Comparison of ENCODE assay signal across 21 mouse cellular contexts in the genomic region with DNA sequence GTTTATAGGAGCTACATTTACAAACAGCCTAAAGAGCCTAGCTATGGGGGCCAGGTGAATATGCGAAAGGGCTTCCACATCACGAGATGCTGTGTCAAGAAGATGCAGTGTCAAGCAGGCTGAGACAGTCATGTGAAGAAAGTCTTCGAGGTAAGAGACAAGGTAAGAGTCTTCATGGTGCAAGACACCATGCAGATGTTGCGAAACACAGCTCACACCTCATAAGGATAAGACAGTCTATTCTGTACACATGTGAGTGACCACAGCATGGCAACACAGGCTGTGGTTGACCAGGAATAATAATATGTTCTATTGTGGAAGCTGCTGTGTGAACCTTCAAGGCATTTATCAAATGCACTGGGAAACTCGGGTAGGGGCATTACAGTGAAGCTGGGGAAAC.
A peak's percentile ranks its signal among the peaks of the same experiment; 100 is the strongest.
DNase-seq lines count a peak whose midpoint lies in the region; ATAC-seq lines count a peak whose summit lies in the region.
"Had no signal": no experiment of that assay in that cellular context is flagged by ENCODE, and none has a peak within 500 bp of the region (broad histone marks: within the 10 kb centered on the region; RNA-seq: fewer than 3 reads in every experiment).

No protein-coding gene starts in this region.

- no peaks in the 10 kb centered on the region for H3K9me3 ChIP-seq in heart, embryonic 11.5 days (replicated peaks; ENCODE audit: control insufficient read depth, low read length)
- H3K9me3 ChIP-seq: embryonic facial prominence, embryonic 10.5 days; embryonic facial prominence, embryonic 12.5 days; forebrain, embryonic 13.5 days; forebrain, embryonic 15.5 days had no signal

- WGBS in heart, embryonic 11.5 days (ENCODE audit: insufficient replicate concordance): 75% methylated on average over 5 of the region's 5 CpGs

- peak; percentile 14 for DNase-seq in 416B (ENCODE audit: low read depth)
- DNase-seq in Muller cell, postnatal 12 days (ENCODE audit: inconsistent ontology term): no peak
- DNase-seq: adrenal gland, adult 8-10 months; adrenal gland, postnatal 14 days; adrenal gland, postnatal 36 days; cerebellum, adult 11-12 months; cerebellum, adult 2 months; cerebellum, adult 9-10 months; cerebellum, postnatal 10 days; cerebellum, postnatal 25 days; forebrain, postnatal 0 days had no signal

- no peak overlapping the region for H3K9ac ChIP-seq in heart, embryonic 11.5 days (ENCODE audit: low read depth, low read length)
- H3K9ac ChIP-seq: embryonic facial prominence, embryonic 12.5 days; forebrain, embryonic 13.5 days; forebrain, embryonic 15.5 days; forebrain, postnatal 0 days had no signal

- H3K36me3 ChIP-seq in heart, embryonic 11.5 days (ENCODE audit: control insufficient read depth, insufficient read depth, low read length): no peaks in the 10 kb centered on the region
- H3K36me3 ChIP-seq: embryonic facial prominence, embryonic 10.5 days; embryonic facial prominence, embryonic 12.5 days; forebrain, embryonic 15.5 days; G1E had no signal

- no peaks in the 10 kb centered on the region for H3K27me3 ChIP-seq in heart, embryonic 11.5 days (ENCODE audit: control insufficient read depth, insufficient read depth, low read length)
- H3K27me3 ChIP-seq: embryonic facial prominence, embryonic 12.5 days; forebrain, embryonic 13.5 days; forebrain, embryonic 15.5 days had no signal

- H3K4me2 ChIP-seq in heart, embryonic 11.5 days: no peak overlapping the region
- H3K4me2 ChIP-seq: embryonic facial prominence, embryonic 12.5 days; forebrain, embryonic 13.5 days; forebrain, embryonic 15.5 days had no signal

- H3K4me1 ChIP-seq in heart, embryonic 11.5 days (ENCODE audit: control insufficient read depth, insufficient read depth, low read length): no peaks in the 10 kb centered on the region
- H3K4me1 ChIP-seq: embryonic facial prominence, embryonic 12.5 days; forebrain, embryonic 15.5 days had no signal

- no peak overlapping the region for H3K4me3 ChIP-seq in heart, embryonic 11.5 days (ENCODE audit: low read depth, low read length)
- H3K4me3 ChIP-seq: embryonic facial prominence, embryonic 10.5 days; embryonic facial prominence, embryonic 12.5 days; forebrain, embryonic 13.5 days; forebrain, embryonic 15.5 days had no signal

- 0 out of 2 replicates have a peak, but pooled peaks have one; percentile 25 for ATAC-seq in granulocyte monocyte progenitor cell, adult 5-6 weeks (replicated peaks; ENCODE audit: poor library complexity, severe bottlenecking)
- 0 out of 2 replicates have a peak, but pooled peaks have one; percentile 23 for ATAC-seq in megakaryocyte progenitor cell, adult 5-6 weeks (replicated peaks; ENCODE audit: poor library complexity)
- ATAC-seq in heart, embryonic 11.5 days (replicated peaks; ENCODE audit: insufficient number of reproducible peaks, low FRiP score, low TSS enrichment): no peak
- ATAC-seq: activated CD4-positive, CD25-positive, alpha-beta regulatory T cell, adult 4 months; CD4-positive, CD25-positive, alpha-beta regulatory T cell, adult 4 months; forebrain, embryonic 13.5 days; forebrain, embryonic 15.5 days; forebrain, postnatal 0 days had no signal

- no peak overlapping the region for H3K27ac ChIP-seq in heart, embryonic 11.5 days (ENCODE audit: low read depth, low read length)
- H3K27ac ChIP-seq: embryonic facial prominence, embryonic 10.5 days; embryonic facial prominence, embryonic 12.5 days; forebrain, embryonic 13.5 days; forebrain, embryonic 15.5 days had no signal
